Mouse (Mus musculus): ENCODE data around the gene Tmem150b. TPM values are rescaled to one million over a fixed set of nuclear protein-coding genes. Genes with fewer than 3 reads are reported as not detected.

Tmem150b gene
- polyA plus RNA-seq, 1 experiment from 2014 or later: not detected

- H3K27me3 ChIP-seq (replicated peaks): 0 out of 2 replicates have a peak, but pooled peaks cover 2% of the 10 kb centered on the region
- no peak overlapping the region for H3K9ac ChIP-seq
- no peak overlapping the region for H3K4me2 ChIP-seq
- no peak overlapping the region for H3K27ac ChIP-seq (ENCODE audit: poor library complexity, severe bottlenecking)
- no peaks in the 10 kb centered on the region for H3K36me3 ChIP-seq
- 71% methylated on average over 5 of the region's 5 CpGs for WGBS
- no peaks in the 10 kb centered on the region for H3K4me1 ChIP-seq (replicated peaks)
- peaks cover 3% of the 10 kb centered on the region; the same call in 1 of the 2 replicates for H3K9me3 ChIP-seq (replicated peaks)
- no peak overlapping the region for H3K4me3 ChIP-seq
- ATAC-seq (ENCODE audit: insufficient number of reproducible peaks, low FRiP score): no peak
These were observed 6.0 kb upstream of the Tmem150b start for GRCm38 (mm10) chr7:4731090-4731489.

- no peaks in the 10 kb centered on the region for H3K4me1 ChIP-seq (replicated peaks)
- ATAC-seq (ENCODE audit: insufficient number of reproducible peaks, low FRiP score): no peak
- H3K27ac ChIP-seq (ENCODE audit: poor library complexity, severe bottlenecking): no peak overlapping the region
- H3K9ac ChIP-seq: no peak overlapping the region
- H3K27me3 ChIP-seq (replicated peaks): 0 out of 2 replicates have a peak, but pooled peaks cover 6% of the 10 kb centered on the region
- H3K4me2 ChIP-seq: no peak overlapping the region
- WGBS: 49% methylated on average over 3 of the region's 3 CpGs
- no peaks in the 10 kb centered on the region for H3K36me3 ChIP-seq
- H3K9me3 ChIP-seq (replicated peaks): no peaks in the 10 kb centered on the region
- no peak overlapping the region for H3K4me3 ChIP-seq
These were observed 690 bp downstream of the Tmem150b start for GRCm38 (mm10) chr7:4724359-4724758.

GRCm38 (mm10) chr7:4723508-4723907, 1.5 kb downstream of the Tmem150b start:
- Histone ChIP-seq H3K4me1 (replicated peaks) (no peaks in the 10 kb centered on the region), H3K36me3 (no peaks in the 10 kb centered on the region), H3K4me3 (peak overlapping the region; percentile 17), H3K27me3 (replicated peaks) (0 out of 2 replicates have a peak, but pooled peaks cover 6% of the 10 kb centered on the region), H3K9ac (no peak overlapping the region), H3K9me3 (replicated peaks) (no peaks in the 10 kb centered on the region), H3K27ac (ENCODE audit: poor library complexity, severe bottlenecking) (no peak overlapping the region), H3K4me2 (peak overlapping the region; percentile 58)
- 31% methylated on average over 12 of the region's 12 CpGs for WGBS
- no peak for ATAC-seq (ENCODE audit: insufficient number of reproducible peaks, low FRiP score)

GRCm38 (mm10) chr7:4719276-4719675, 5.8 kb downstream of the Tmem150b start:
- Histone ChIP-seq H3K4me1 (replicated peaks) (no peaks in the 10 kb centered on the region), H3K36me3 (peaks cover 15% of the 10 kb centered on the region), H3K9me3 (replicated peaks) (no peaks in the 10 kb centered on the region), H3K4me2 (no peak overlapping the region), H3K9ac (no peak overlapping the region), H3K27ac (ENCODE audit: poor library complexity, severe bottlenecking) (no peak overlapping the region), H3K27me3 (replicated peaks) (no peaks in the 10 kb centered on the region), H3K4me3 (no peak overlapping the region)
- ATAC-seq (ENCODE audit: insufficient number of reproducible peaks, low FRiP score): no peak
- 89% methylated on average over 3 of the region's 3 CpGs for WGBS

GRCm38 (mm10) chr7:4716955-4717354, 8.1 kb downstream of the Tmem150b start:
- Histone ChIP-seq H3K4me2 (no peak overlapping the region), H3K27ac (ENCODE audit: poor library complexity, severe bottlenecking) (no peak overlapping the region), H3K9me3 (replicated peaks) (no peaks in the 10 kb centered on the region), H3K27me3 (replicated peaks) (no peaks in the 10 kb centered on the region), H3K36me3 (peaks cover 36% of the 10 kb centered on the region), H3K9ac (no peak overlapping the region), H3K4me3 (no peak overlapping the region), H3K4me1 (replicated peaks) (no peaks in the 10 kb centered on the region)
- 66% methylated on average over 6 of the region's 6 CpGs for WGBS
- no peak for ATAC-seq (ENCODE audit: insufficient number of reproducible peaks, low FRiP score)

GRCm38 (mm10) chr7:4712594-4712993, 12.5 kb downstream of the Tmem150b start:
- H3K9ac ChIP-seq: no peak overlapping the region
- WGBS: 76% methylated on average over 3 of the region's 3 CpGs
- no peak overlapping the region for H3K4me2 ChIP-seq
- H3K27me3 ChIP-seq (replicated peaks): no peaks in the 10 kb centered on the region
- H3K4me3 ChIP-seq: no peak overlapping the region
- no peak for ATAC-seq (ENCODE audit: insufficient number of reproducible peaks, low FRiP score)
- H3K9me3 ChIP-seq (replicated peaks): no peaks in the 10 kb centered on the region
- H3K36me3 ChIP-seq: peaks cover 75% of the 10 kb centered on the region
- no peaks in the 10 kb centered on the region for H3K4me1 ChIP-seq (replicated peaks)
- H3K27ac ChIP-seq (ENCODE audit: poor library complexity, severe bottlenecking): no peak overlapping the region

- no peak overlapping the region for H3K27ac ChIP-seq (ENCODE audit: poor library complexity, severe bottlenecking)
- H3K36me3 ChIP-seq: peaks cover 67% of the 10 kb centered on the region
- no peak overlapping the region for H3K4me2 ChIP-seq
- H3K27me3 ChIP-seq (replicated peaks): no peaks in the 10 kb centered on the region
- no peak overlapping the region for H3K4me3 ChIP-seq
- no peaks in the 10 kb centered on the region for H3K9me3 ChIP-seq (replicated peaks)
- no peak overlapping the region for H3K9ac ChIP-seq
- WGBS: 43% methylated on average over 18 of the region's 18 CpGs
- H3K4me1 ChIP-seq (replicated peaks): no peaks in the 10 kb centered on the region
- ATAC-seq (ENCODE audit: insufficient number of reproducible peaks, low FRiP score): no peak
These were observed 20.0 kb downstream of the Tmem150b start for GRCm38 (mm10) chr7:4705098-4705497.

GRCm38 (mm10) chr7:4703195-4703594, 21.9 kb downstream of the Tmem150b start:
- H3K4me2 ChIP-seq: no peak overlapping the region
- H3K4me1 ChIP-seq (replicated peaks): no peaks in the 10 kb centered on the region
- no peak overlapping the region for H3K27ac ChIP-seq (ENCODE audit: poor library complexity, severe bottlenecking)
- no peak overlapping the region for H3K4me3 ChIP-seq
- H3K9me3 ChIP-seq (replicated peaks): no peaks in the 10 kb centered on the region
- no peak overlapping the region for H3K9ac ChIP-seq
- ATAC-seq (ENCODE audit: insufficient number of reproducible peaks, low FRiP score): no peak
- WGBS: 89% methylated on average over 7 of the region's 7 CpGs
- H3K36me3 ChIP-seq: peaks cover 65% of the 10 kb centered on the region
- H3K27me3 ChIP-seq (replicated peaks): no peaks in the 10 kb centered on the region

- Histone ChIP-seq H3K4me2 (no peak overlapping the region), H3K27ac (ENCODE audit: poor library complexity, severe bottlenecking) (no peak overlapping the region), H3K4me1 (replicated peaks) (no peaks in the 10 kb centered on the region), H3K36me3 (peaks cover 62% of the 10 kb centered on the region), H3K9ac (no peak overlapping the region), H3K9me3 (replicated peaks) (no peaks in the 10 kb centered on the region), H3K27me3 (replicated peaks) (no peaks in the 10 kb centered on the region), H3K4me3 (no peak overlapping the region)
- no peak for ATAC-seq (ENCODE audit: insufficient number of reproducible peaks, low FRiP score)
- WGBS: 76% methylated on average over 8 of the region's 8 CpGs
These were observed 22.7 kb downstream of the Tmem150b start for GRCm38 (mm10) chr7:4702334-4702733.

- Histone ChIP-seq H3K36me3 (peaks cover 50% of the 10 kb centered on the region), H3K27ac (ENCODE audit: poor library complexity, severe bottlenecking) (no peak overlapping the region), H3K4me1 (replicated peaks) (peaks cover 20% of the 10 kb centered on the region), H3K9ac (no peak overlapping the region), H3K27me3 (replicated peaks) (no peaks in the 10 kb centered on the region), H3K4me3 (no peak overlapping the region), H3K4me2 (no peak overlapping the region), H3K9me3 (replicated peaks) (no peaks in the 10 kb centered on the region)
- 72% methylated on average over 6 of the region's 6 CpGs for whole genome bisulfite sequencing
- ATAC-seq (ENCODE audit: insufficient number of reproducible peaks, low FRiP score): no peak
These were observed 32.0 kb downstream of the Tmem150b start for GRCm38 (mm10) chr7:4693004-4693403.

- H3K4me3 ChIP-seq: peak overlapping the region; percentile 92
- H3K4me2 ChIP-seq: peak overlapping the region; percentile 97
- H3K4me1 ChIP-seq (replicated peaks): peaks cover 20% of the 10 kb centered on the region
- no peaks in the 10 kb centered on the region for H3K9me3 ChIP-seq (replicated peaks)
- WGBS: 10% methylated on average over 19 of the region's 35 CpGs
- H3K36me3 ChIP-seq: peaks cover 36% of the 10 kb centered on the region
- peak overlapping the region; percentile 74 for H3K27ac ChIP-seq (ENCODE audit: poor library complexity, severe bottlenecking)
- H3K27me3 ChIP-seq (replicated peaks): no peaks in the 10 kb centered on the region
- peak overlapping the region; percentile 99 for H3K9ac ChIP-seq
- peak; percentile 64 for ATAC-seq (ENCODE audit: insufficient number of reproducible peaks, low FRiP score)
These were observed 33.9 kb downstream of the Tmem150b start for GRCm38 (mm10) chr7:4690951-4691653.

GRCm38 (mm10) chr7:4690387-4690786, 34.7 kb downstream of the Tmem150b start, which contains the start of gene Brsk1:
TSS of gene Brsk1 (plus strand) at chr7:4690604.
- H3K4me1 ChIP-seq (replicated peaks): peaks cover 20% of the 10 kb centered on the region
- peak within 1 kb of the TSS; percentile 97 for H3K4me2 ChIP-seq
- H3K36me3 ChIP-seq: peaks cover 30% of the 10 kb centered on the region
- peak within 1 kb of the TSS; percentile 74 for H3K27ac ChIP-seq (ENCODE audit: poor library complexity, severe bottlenecking)
- no peaks in the 10 kb centered on the region for H3K9me3 ChIP-seq (replicated peaks)
- ATAC-seq (ENCODE audit: insufficient number of reproducible peaks, low FRiP score): peak; percentile 60
- WGBS: 3% methylated on average over 6 of the region's 18 CpGs
- H3K9ac ChIP-seq: peak within 1 kb of the TSS; percentile 99
- H3K27me3 ChIP-seq (replicated peaks): no peaks in the 10 kb centered on the region
- H3K4me3 ChIP-seq: peak within 1 kb of the TSS; percentile 92
